Mouse (Mus musculus): ENCODE measurements at regions not wholly inside any gene's neighbourhood (a gene's known extent, or its start where the extent isn't known, plus 50 kb on each side); places are given as distances from the start of the nearest gene placed in this dataset.
A peak's percentile ranks its signal among the peaks of the same experiment; 100 is the strongest.

DNA sequence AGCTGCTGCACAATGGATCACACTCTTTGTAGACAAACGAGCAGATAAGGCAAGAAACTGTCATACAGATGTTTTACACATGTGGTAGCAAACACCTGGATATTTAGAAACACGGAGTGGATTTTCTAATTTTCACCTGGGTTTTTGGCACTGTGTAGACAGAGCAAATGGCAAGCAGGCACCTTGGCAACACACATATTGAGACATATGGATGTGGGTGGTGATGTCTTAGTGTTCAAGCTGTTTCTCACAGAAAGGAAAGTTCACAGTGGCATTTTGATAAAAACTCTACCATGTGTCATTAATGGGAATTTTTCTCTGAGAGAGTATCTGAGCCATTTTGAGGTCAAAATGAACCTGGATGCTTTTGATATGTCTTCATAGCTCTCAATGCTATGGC, 417.9 kb upstream of the Megf9 start:
- no peaks in the 10 kb centered on the region for H3K4me1 ChIP-seq (ENCODE audit: control insufficient read depth, insufficient read depth, low read length)
- H3K4me2 ChIP-seq (ENCODE audit: low read depth, severe bottlenecking), result no peak overlapping the region
- 60% methylated on average over 2 of the region's 2 CpGs for WGBS
- no peak overlapping the region for H3K27ac ChIP-seq (replicated peaks; ENCODE audit: low read depth, low read length)
- ATAC-seq (ENCODE audit: insufficient number of reproducible peaks, low FRiP score, low TSS enrichment, low read depth), result no peak
- no peak overlapping the region for H3K4me3 ChIP-seq (ENCODE audit: low read depth, low read length)
- no peak overlapping the region for H3K9ac ChIP-seq (ENCODE audit: low read length)
- no peaks in the 10 kb centered on the region for H3K9me3 ChIP-seq (ENCODE audit: control insufficient read depth, low read length)
- H3K27me3 ChIP-seq (ENCODE audit: control insufficient read depth, insufficient read depth, low read length), result no peaks in the 10 kb centered on the region
- H3K36me3 ChIP-seq (ENCODE audit: control insufficient read depth, insufficient read depth, low read length), result no peaks in the 10 kb centered on the region
- no peak for DNase-seq (ENCODE audit: low spot score)

DNA sequence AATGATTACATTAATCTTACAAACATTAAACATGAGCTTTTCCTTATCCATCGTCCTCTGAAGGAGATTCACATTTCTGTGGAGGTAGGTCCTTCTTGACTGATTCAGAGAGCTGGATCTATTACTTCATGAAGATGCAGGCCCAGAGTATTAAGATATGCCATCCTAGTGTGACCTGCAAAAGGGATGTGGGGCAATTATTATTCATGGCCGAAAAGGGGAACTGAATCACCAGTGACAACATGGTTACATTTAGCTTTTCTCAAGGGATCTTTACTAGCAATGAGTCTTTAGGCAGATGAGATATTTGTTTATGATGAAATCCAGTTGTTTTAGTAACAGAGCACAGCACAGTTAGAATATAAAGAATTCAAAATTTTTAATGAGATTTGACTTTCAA, 405.4 kb upstream of the Megf9 start:
- DNase-seq (ENCODE audit: low spot score) (no peak), ATAC-seq (ENCODE audit: insufficient number of reproducible peaks, low FRiP score, low TSS enrichment, low read depth) (no peak)
- no peak overlapping the region for H3K4me2 ChIP-seq (ENCODE audit: low read depth, severe bottlenecking)
- H3K4me3 ChIP-seq (ENCODE audit: low read depth, low read length), result no peak overlapping the region
- 82% methylated on average over 2 of the region's 2 CpGs for WGBS
- no peaks in the 10 kb centered on the region for H3K36me3 ChIP-seq (ENCODE audit: control insufficient read depth, insufficient read depth, low read length)
- H3K27me3 ChIP-seq (ENCODE audit: control insufficient read depth, insufficient read depth, low read length), result no peaks in the 10 kb centered on the region
- H3K4me1 ChIP-seq (ENCODE audit: control insufficient read depth, insufficient read depth, low read length), result no peaks in the 10 kb centered on the region
- no peak overlapping the region for H3K27ac ChIP-seq (replicated peaks; ENCODE audit: low read depth, low read length)
- H3K9me3 ChIP-seq (ENCODE audit: control insufficient read depth, low read length), result no peaks in the 10 kb centered on the region
- no peak overlapping the region for H3K9ac ChIP-seq (ENCODE audit: low read length)

DNA sequence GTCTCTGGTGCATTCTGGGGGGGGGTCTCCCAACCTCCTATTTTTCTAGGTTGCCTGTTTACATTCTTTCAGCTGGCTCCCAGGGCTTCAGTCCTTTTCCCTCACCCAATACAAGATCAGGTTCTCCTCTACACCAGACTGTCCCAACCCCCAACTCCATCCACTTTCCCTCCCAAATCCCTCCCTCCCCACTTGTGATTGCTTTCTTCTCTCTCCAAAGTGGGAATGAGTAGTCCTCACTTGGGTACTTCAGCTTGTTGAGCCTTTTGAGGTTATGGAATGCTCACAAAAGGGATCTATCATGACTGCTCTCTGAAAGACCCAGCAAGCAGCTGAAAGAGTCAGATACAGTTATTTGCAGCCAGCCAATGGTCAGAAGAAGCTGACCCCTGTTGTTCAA, 399.3 kb upstream of the Megf9 start:
- Histone ChIP-seq H3K9ac (ENCODE audit: low read length) (no peak overlapping the region), H3K4me2 (ENCODE audit: low read depth, severe bottlenecking) (no peak overlapping the region), H3K4me3 (ENCODE audit: low read depth, low read length) (no peak overlapping the region), H3K27me3 (ENCODE audit: control insufficient read depth, insufficient read depth, low read length) (no peaks in the 10 kb centered on the region), H3K27ac (replicated peaks; ENCODE audit: low read depth, low read length) (no peak overlapping the region), H3K9me3 (ENCODE audit: control insufficient read depth, low read length) (no peaks in the 10 kb centered on the region), H3K36me3 (ENCODE audit: control insufficient read depth, insufficient read depth, low read length) (no peaks in the 10 kb centered on the region), H3K4me1 (ENCODE audit: control insufficient read depth, insufficient read depth, low read length) (no peaks in the 10 kb centered on the region)
- ATAC-seq (ENCODE audit: insufficient number of reproducible peaks, low FRiP score, low TSS enrichment, low read depth) (no peak), DNase-seq (ENCODE audit: low spot score) (no peak)

DNA sequence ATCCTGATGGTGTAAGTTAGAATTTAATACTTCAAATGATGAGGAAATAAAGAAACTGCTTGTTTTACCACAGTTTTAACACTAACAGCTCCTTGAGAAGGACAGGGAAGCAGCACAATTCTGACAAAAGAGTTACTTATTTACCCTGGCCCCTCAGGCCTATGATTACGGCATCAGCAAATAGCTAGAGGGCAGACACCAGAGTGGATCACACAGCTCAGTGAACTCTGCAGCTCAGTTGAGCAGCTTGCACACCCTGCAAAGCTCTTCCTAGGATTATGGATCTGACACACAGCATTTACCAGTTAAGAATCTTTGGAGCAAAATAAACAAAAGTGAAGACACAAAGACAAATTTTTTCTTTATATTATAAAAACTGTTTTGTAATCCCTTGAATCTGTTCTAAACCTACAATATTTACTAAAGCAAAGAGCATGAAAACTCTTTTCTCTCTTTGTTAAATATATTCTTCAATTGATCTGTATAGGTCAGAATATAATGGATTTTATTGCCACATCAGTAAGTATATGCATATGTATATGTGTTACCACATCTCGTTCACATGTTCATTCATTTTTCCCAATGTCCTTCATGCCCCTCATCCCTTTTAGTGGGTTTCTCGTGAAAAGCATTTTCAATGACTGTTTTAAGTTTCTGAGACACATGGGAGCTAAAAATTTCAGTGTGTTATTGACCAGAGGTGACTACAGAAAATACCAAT, 387.3 kb upstream of the Megf9 start:
- Histone ChIP-seq H3K27me3 (ENCODE audit: control insufficient read depth, insufficient read depth, low read length) (no peaks in the 10 kb centered on the region), H3K4me3 (ENCODE audit: low read depth, low read length) (no peak overlapping the region), H3K4me1 (ENCODE audit: control insufficient read depth, insufficient read depth, low read length) (no peaks in the 10 kb centered on the region), H3K36me3 (ENCODE audit: control insufficient read depth, insufficient read depth, low read length) (no peaks in the 10 kb centered on the region), H3K4me2 (ENCODE audit: low read depth, severe bottlenecking) (no peak overlapping the region), H3K27ac (replicated peaks; ENCODE audit: low read depth, low read length) (no peak overlapping the region), H3K9ac (ENCODE audit: low read length) (no peak overlapping the region), H3K9me3 (ENCODE audit: control insufficient read depth, low read length) (no peaks in the 10 kb centered on the region)
- no peak for DNase-seq (ENCODE audit: low spot score)
- ATAC-seq (ENCODE audit: insufficient number of reproducible peaks, low FRiP score, low TSS enrichment, low read depth), result no peak
- 71% methylated on average over 3 of the region's 3 CpGs for WGBS

DNA sequence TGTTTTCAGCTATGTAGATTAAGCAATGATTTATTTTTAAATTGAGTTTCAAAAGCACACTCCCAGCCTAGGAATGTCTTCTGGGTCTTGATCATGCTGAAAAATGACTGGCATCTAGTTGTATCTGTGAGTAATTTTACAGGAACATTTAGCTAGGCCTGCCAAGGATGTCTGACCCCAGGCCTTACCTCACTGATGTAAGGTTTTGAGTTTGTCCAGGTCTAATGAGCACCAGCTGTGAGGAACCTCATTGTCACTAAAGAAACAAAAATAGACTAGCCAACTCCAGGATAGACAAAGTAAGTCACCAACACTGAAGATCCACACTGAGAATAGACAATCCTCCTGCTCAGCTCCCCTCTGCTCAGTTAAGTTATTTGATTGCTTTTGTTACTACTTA, 379.8 kb upstream of the Megf9 start:
- H3K4me3 ChIP-seq (ENCODE audit: low read depth, low read length), result no peak overlapping the region
- H3K4me1 ChIP-seq (ENCODE audit: control insufficient read depth, insufficient read depth, low read length), result no peaks in the 10 kb centered on the region
- no peaks in the 10 kb centered on the region for H3K27me3 ChIP-seq (ENCODE audit: control insufficient read depth, insufficient read depth, low read length)
- no peak for DNase-seq (ENCODE audit: low spot score)
- no peak for ATAC-seq (ENCODE audit: insufficient number of reproducible peaks, low FRiP score, low TSS enrichment, low read depth)
- no peaks in the 10 kb centered on the region for H3K9me3 ChIP-seq (ENCODE audit: control insufficient read depth, low read length)
- H3K9ac ChIP-seq (ENCODE audit: low read length), result no peak overlapping the region
- no peak overlapping the region for H3K4me2 ChIP-seq (ENCODE audit: low read depth, severe bottlenecking)
- H3K27ac ChIP-seq (replicated peaks; ENCODE audit: low read depth, low read length), result no peak overlapping the region
- no peaks in the 10 kb centered on the region for H3K36me3 ChIP-seq (ENCODE audit: control insufficient read depth, insufficient read depth, low read length)

DNA sequence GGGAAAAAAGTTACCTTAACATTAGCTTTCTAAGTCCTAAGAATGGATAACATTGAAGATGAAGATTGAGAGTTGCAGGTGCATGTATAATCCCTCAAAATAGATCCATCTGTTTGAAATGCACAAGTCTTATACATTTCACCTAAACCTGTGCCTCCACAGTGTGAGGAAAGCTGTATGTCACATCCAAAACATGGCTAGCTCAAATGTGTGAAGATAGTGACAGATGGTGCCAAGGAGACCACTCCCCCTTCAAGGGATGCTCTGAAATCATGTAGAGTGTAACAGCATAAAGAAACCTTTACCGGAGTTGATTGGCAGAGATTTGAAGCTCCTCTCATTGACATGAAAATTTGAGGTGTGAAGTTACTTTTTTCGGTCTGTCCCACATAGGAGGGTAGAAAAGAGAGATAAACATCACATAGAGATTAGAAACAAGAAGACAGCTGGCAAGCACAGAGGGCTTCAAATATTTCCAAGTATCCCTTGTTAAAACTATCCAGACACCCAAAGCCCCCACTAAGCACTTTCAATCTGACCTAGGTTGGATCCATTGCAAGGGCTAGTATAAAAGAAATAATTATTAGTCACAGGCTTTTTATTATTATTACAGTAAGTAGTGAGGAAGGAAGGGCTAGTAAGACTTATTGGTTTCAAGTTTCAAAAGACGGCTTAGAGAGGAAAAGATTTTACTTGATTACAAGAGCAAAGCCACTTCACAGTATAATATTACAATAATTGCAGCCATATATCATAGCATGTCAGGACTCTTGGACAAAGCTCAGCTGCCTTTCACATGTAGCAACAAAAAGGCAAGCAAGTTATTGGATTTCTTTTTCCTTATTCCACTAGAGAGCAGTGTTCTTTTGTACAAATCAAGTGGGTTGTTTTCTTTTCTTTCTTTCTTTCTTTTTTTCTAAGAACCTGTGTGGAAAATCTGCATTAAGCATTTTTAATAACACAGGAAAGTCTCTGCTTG, 372.3 kb upstream of the Megf9 start:
- peak; percentile 60; the same call in 1 of the 2 replicates for ATAC-seq (ENCODE audit: insufficient number of reproducible peaks, low FRiP score, low TSS enrichment, low read depth)

More for the DNA sequence above, 372.3 kb upstream of the Megf9 start:
- Histone ChIP-seq H3K9me3 (ENCODE audit: control insufficient read depth, low read length) (no peaks in the 10 kb centered on the region), H3K4me3 (ENCODE audit: low read depth, low read length) (no peak overlapping the region), H3K27me3 (ENCODE audit: control insufficient read depth, insufficient read depth, low read length) (no peaks in the 10 kb centered on the region), H3K9ac (ENCODE audit: low read length) (no peak overlapping the region), H3K4me1 (ENCODE audit: control insufficient read depth, insufficient read depth, low read length) (no peaks in the 10 kb centered on the region), H3K36me3 (ENCODE audit: control insufficient read depth, insufficient read depth, low read length) (no peaks in the 10 kb centered on the region), H3K27ac (replicated peaks; ENCODE audit: low read depth, low read length) (no peak overlapping the region), H3K4me2 (ENCODE audit: low read depth, severe bottlenecking) (no peak overlapping the region)
- DNase-seq (ENCODE audit: low spot score), result no peak
- 65% methylated on average over 3 of the region's 3 CpGs for WGBS

All from limb, embryonic 11.5 days (tissue).